Mouse (Mus musculus): ENCODE measurements at regions not wholly inside any gene's neighbourhood (a gene's known extent, or its start where the extent isn't known, plus 50 kb on each side); places are given as distances from the start of the nearest gene placed in this dataset.
A peak's percentile ranks its signal among the peaks of the same experiment; 100 is the strongest.

DNA sequence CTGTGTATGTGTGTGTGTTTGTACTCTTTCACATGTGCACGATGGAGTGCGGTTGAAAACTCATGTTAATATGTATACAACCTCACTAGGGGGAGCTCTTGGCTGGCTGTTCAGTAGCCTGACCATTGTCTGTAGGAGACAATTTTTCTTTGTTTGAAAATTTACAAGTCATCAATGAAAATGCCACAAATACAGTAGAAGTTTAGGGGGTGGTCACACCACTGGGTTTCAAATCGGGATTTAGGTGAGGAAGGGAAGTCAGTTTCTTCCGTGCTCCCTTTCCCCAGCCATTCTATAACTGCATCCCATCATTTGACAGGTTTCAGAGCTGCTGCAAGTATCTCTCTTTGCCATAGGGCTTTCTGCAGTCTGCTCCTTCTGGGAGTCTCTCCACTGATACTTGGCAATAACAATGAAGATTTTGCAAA lies 366.9 kb upstream of the Fam92a start:
- DNase-seq (ENCODE audit: low spot score) = peak; percentile 84

DNA sequence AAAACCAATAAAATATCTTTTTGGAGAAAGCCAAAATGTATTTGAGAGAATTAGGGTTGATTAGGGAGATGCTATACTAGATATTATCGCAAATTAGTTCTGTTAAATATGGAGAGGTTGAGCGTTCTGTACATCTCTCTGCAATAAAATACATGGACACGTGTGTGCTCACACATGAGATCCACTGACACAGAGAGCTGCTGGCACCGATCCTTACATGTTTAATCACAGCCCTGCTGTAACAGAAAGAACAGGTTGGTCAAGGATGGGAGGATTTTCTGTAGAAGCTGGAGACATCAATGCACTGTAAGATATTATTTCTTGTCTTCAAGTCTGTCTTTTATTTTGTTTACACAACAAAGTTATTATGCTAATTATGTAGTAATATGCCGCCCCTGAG lies 366.2 kb upstream of the Fam92a start:
- no peak for DNase-seq (ENCODE audit: low spot score)

DNA sequence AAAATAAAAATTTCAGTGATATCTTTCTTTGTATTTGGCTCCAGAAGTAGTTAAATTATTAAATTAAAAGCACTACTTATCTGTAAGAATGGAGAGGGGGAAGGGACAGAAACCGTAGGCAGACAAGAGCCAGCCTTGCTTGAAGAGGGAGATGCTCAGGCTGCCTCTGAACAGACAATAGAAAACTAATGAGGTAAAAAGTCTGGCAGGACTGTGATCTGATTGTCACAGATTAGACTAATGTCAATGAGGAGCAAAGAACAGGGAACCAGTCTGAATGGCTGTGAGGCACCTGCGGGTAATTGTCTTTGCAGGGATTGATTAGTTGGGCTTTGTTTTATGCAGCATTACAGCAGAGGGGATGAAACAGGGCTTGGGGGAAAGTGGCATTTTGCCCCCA lies 362.3 kb upstream of the Fam92a start:
- DNase-seq (ENCODE audit: low spot score) = no peak

DNA sequence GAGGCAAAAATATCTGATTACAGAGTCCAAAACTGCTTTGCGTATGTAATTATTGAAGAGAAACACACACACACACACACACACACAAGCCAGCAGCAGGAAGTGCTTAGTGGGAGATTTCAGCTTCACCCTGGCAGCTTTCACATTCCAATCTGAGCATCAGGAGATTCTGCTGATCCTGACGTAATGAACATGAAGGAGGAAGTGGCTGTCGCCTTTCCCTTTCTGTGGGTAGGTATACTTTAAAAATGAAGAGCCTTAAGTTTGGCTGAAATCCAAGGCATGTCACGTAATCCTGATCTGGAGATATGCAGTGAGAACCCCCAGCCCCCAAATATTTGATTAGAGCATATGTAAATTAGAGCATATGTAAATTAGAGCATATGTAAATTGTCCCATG lies 361.1 kb upstream of the Fam92a start:
- no peak for DNase-seq (ENCODE audit: low spot score)

DNA sequence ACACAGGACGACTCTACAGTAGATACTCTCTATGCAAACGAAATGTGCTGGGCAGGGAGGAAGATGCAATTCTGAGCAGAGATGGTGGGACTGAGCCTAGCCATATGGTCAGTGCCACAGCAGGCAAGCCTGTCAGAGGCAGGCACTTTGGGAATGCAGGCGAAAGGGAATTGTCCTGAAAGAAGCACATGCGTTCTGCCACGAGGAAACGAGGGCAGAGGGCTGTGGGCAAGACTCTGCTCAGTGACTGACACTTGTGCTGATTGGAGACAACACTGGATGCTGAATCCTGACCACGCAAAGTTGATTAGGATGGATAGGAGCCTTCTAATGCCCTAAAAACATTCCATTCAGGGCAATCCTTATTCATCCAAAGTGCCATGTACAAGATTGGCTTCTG lies 350.5 kb upstream of the Fam92a start:
- no peak for DNase-seq (ENCODE audit: low spot score)

DNA sequence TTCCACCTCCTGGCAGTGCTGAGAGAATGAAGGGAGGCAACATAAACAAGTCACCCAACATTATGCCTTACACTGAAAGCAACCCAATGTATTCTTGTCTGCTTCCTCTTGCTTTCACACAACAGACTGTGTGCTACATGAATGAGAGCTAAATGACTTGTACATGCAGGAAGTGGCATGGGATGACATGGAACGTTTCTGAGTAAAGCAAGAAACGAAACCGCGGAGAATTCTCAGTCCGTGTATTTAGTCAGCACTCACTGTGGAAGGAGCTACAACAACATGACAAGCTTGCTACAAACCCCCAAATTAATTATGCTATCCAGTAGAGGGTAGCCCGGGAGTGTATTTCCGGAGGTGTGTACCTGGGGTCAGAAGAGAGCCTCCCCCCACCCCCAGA lies 349.4 kb upstream of the Fam92a start:
- DNase-seq (ENCODE audit: low spot score) = no peak

DNA sequence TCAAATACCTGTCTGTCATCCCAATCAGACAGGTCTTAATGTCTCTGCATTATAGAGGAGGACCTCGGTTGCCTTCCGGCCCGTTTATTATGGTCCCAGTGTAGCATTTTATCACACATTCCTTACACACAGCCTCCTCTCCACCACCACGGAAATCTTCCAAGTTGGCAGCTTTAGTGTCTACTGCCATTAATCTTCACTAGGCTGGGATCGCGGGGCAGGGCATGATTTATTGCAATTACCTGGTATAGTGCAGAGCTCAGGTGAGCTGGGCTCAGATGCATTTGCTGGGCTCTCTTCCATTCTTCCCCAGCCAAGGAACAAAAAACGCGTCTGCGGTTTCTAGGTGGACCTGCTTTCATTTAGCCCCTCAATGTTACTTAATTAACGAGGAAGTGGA lies 344.7 kb upstream of the Fam92a start:
- no peak for DNase-seq (ENCODE audit: low spot score)

DNA sequence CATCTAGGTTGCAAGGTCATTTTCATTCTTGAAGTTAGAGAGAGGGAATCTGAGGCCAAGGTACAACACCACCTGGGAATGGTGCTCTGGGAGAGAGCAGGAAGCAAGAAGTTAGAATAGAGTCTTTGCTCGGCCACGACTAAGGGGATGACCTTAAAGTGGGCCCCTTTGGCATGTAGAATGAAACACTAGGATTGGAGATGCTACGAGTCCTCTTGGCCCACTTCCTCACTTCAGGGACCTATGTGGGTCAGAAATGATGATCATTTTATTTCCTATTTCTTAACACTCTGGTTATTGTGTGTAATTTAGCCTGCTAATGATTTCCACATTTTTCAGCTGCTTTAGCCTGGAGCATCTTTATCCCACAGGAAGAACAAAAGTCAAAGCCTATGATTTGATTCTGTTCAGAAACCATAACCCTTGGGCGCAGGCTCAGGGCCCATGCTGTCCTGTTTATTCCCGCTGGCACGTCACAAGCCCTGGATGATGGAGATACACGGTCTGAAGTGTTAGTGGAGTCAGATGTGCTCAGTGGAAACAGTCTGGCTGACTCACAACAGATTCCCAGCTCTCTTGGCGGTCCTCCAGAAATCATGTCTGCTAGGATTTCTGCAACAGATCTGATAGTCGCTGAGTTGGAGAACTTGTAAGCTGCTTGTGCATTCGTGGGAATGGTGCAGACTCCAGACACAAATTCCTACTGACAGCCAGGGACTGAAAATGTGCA lies 340.0 kb upstream of the Fam92a start:
- no peak for DNase-seq (ENCODE audit: low spot score)

DNA sequence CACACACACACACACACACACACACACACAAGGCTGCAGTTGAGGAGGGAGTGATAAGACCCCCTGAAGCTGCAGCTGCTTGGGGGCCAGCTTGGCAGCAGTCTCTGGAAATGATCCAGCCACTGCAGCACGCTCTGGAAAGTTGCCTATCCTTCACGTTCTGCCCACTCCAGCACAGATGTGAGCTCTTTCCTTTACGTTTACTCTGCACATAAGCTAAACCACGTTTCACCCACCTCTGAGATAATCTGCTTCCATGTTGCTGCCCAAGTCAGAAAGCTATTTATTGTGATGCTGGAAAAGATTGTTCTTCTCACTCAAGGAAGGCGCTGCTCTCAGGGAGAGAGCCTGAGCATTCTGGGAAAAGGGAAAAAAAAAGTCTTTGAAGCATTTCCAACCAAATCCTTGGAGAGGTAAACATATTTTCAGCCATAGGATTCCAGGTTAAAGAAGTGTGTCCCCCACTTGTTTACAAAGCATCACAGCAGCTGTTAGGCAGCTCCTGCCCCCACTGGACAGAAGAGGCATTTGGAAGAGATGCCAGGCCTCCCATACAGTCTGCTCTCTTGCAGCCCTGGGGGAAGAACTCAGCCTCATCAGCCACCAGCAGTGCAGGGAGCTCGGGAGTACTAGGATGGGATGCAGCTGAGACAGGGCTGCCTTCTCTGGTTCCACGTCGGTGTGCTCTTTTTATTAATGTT lies 335.2 kb upstream of the Fam92a start:
- DNase-seq (ENCODE audit: low spot score) = no peak

DNA sequence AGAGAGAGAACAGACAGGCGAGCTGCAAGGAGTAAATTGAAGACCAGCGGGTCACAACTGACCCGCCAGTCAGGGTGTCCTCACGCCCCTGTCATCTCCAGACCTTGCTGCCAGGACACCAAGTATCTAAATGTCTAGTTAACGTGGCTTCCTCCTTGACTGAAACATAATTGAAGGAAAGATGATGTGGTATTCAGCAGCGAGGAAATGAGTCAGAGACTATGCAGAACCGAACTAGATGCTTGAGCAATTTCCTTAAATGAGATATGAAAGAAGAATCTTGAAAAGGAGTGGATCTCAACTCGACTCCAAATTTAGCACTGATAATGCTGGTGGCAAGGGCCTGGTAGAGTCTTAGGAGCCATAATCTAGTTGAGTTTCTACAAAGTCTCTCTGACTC lies 329.3 kb upstream of the Fam92a start:
- no peak for DNase-seq (ENCODE audit: low spot score)

DNA sequence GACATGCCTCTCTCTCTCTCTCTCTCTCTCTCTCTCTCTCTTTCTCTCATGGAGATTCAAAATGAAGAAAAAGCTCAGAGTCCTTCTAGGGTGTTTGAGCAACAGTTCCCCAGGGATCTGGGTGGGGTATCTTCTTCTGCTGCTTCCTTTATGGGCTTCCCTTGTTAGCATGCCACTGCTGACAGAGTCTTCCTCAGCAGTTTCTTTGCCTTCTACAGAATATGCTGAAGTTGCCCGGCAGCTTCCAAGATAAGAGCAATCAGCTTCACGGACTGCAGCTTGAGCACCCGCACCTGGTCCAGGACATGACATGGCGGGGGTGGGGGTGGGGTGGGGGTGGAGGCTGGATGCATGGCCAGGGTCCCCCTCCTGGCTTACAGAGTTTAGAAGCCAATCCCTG lies 326.6 kb upstream of the Fam92a start:
- no peak for DNase-seq (ENCODE audit: low spot score)

DNA sequence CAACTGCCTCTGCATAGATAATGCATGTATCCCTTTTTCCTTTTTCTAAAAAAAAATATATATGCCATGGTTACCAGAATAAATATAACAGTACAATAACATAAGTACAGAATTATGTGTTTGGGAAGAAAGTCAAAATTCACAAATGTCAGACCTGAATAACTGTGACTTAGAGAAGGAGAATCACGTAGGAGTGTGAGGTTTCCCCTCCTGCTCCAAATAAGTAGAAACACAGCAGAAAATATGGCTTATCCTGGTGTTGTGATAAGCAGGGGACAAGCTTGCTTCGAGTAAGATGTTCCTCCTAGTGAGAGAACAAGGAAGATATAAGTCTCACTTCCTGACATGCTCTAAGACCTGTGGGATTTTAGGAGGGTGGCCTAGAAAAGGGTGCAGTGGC lies 320.7 kb upstream of the Fam92a start:
- DNase-seq (ENCODE audit: low spot score) = no peak

DNA sequence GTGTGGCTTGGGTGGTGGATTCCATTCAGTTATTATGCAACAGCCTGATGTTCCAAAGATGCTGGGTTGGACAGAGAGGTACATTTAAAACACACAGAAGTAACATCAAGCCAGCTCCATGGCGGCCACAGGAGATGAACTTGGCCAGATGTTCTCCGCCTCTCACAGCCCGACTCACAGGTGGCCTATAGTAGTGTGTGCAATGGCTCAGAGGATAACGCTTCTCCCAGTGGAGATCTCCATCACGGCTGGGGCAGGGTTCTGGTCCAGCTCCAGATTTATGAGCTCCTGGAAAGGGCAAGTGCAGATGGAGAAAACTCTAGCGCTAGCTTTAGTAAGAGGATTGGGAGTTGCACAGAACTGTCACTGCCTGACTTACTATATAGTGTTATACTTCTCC lies 319.5 kb upstream of the Fam92a start:
- DNase-seq (ENCODE audit: low spot score) = no peak

DNA sequence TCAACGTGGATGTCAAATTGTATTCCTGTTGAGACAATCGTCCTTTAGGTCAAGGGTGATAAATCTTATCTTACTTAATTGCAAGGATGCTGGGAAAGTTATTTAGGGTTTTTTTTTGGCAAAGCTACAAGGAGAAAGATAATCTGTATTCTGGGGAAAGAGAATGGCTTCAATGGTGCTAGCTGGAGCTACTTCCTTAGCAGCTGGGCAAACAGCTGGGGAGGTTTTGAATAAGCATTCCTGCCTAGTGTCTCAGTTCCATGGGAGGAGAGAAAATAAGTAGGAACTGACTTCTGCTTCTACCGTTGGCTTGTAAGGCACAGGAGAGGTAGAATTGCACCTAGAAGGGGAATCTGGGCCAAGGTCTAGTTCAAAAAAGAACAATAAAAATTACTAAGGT lies 318.3 kb upstream of the Fam92a start:
- DNase-seq (ENCODE audit: low spot score) = no peak

DNA sequence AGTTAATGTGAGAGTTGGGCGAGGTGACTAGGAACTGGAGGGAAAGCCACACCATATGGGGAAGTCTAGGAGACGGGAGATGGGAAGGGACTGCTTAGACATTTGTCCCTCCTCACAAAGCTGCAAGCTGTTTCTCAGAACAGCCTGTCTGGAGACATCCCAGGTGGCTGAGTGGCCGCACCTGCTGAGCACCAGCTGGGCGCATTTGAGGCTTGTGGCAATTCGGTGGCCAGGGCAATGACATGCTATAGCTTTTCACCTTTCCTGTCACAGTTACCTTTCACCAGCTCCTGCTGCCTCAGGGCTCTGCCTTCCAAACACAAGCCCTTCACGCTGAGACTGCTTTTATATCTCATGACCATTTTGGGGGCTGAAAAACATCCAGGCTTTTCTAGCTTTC lies 317.5 kb upstream of the Fam92a start:
- no peak for DNase-seq (ENCODE audit: low spot score)

DNA sequence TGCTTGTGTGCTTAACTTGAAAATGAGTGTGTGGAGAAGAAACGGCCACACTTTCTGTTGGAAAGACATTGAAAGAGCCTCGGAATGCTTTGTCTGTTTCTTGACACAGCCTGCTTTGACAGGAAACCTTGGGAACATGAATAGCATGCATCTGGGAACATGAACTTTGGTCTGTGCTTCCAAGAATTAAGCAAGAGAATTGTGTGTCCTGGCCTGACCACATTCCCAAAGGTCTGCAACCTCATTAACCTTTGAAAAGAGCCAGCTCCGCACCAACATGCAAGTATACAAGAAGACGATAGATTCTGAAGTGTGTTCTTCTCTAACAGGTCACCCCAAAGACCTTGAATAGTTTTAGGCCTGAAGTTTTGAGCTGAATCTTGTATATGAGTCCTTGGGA lies 309.7 kb upstream of the Fam92a start:
- no peak for DNase-seq (ENCODE audit: low spot score)

DNA sequence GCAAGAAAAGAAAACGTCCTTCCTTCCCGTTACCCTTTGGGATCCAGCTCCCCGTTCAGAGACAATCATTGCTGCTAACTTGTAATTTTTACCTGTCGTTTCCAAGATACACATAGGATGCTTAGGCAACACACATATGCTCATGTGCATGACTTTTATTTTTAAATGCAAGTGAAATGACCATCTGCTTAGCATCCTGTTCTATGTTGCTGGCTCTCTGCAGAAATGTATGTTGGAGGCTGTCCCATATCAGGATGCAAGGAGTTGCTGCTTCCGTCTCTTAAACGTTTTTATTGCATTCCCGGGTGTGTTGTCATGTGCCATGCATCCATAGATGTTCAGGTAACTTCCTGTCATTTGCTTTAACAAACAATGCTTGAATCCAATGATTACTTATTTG lies 304.9 kb upstream of the Fam92a start:
- no peak for DNase-seq (ENCODE audit: low spot score)

DNA sequence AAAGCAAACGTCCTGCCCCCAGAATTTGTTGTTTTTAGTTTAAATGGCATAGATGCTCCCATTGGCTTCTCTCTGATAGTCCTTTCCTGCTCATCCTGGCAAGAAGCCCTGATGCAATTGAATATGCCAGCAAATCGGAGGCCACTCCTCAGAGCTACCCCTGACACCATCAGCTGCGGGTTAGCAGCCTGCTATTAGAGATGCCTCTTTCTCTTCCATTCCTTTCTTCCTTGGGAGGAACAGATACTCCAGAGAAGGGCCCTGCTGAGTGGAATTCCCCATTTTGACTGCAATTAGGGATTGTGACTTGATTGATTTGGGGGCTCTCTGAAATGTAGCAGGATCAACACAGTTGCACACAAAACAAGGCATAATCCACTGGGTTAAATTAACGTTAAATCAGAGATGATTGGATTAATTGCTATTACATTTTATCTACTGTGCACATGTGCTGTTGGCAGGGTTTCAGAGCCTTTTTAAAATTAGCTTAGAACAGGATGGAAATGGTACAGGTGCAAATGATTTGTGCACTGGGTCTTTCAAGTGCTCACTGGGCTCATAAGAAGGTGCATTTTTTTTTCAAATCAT lies 303.3 kb upstream of the Fam92a start:
- no peak for DNase-seq (ENCODE audit: low spot score)

DNA sequence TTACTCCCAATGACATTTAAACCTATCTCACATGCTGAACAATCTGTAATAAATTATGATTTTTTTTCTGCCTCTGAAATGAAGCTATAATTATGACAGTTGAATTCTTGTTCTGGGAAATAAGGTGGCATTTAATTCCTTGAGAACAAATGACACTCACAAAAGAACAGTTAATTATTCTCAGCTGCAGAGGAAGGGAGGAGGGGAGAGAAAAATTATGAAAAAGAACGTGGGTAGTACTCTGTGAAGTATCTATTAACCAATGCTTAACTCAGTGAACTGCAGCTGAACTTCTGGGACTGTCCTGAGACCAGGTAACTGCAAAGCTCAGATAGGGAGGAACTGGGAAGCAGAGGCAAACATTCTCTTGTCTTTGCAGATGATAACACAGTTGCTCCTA lies 302.6 kb upstream of the Fam92a start:
- DNase-seq (ENCODE audit: low spot score) = no peak

DNA sequence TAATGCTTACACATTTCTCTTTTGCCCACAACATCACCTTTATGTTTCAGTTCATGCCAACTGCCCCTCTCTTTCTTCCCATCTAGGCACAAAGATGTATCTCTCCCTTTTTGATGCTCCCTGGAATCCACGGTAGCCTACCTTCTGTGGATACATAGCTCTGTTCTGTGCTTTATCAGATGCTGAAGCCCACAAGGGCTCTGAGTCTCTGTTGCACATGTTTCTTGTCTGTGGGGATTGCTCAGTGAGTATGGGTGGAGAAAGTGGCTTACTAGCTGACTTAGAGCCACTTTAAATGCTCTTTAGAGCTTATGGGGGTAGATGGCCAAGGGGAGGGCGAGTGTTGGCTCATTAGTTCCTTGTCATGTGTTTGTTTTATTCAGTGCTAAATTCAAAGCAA lies 289.9 kb upstream of the Fam92a start:
- DNase-seq (ENCODE audit: low spot score) = no peak

DNA sequence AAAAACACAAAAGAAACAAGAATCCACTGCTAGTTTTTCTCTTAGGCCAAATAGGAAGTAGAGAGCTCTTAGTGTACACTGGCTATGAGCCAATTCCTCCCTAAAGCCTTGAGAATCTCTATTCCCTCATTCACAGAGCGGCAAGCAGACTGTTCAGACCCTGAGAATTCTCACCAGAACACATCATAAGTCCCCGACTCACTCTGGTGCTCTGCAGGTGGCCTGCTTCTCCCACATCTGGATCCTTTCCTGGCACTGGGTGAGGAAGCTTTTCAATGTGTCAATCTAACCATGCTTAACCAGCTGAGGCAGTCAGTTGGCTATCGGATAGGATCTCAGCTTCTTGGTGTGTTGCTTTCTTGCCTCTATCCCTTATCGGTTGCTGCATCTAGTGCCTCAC lies 289.4 kb upstream of the Fam92a start:
- DNase-seq (ENCODE audit: low spot score) = no peak

DNA sequence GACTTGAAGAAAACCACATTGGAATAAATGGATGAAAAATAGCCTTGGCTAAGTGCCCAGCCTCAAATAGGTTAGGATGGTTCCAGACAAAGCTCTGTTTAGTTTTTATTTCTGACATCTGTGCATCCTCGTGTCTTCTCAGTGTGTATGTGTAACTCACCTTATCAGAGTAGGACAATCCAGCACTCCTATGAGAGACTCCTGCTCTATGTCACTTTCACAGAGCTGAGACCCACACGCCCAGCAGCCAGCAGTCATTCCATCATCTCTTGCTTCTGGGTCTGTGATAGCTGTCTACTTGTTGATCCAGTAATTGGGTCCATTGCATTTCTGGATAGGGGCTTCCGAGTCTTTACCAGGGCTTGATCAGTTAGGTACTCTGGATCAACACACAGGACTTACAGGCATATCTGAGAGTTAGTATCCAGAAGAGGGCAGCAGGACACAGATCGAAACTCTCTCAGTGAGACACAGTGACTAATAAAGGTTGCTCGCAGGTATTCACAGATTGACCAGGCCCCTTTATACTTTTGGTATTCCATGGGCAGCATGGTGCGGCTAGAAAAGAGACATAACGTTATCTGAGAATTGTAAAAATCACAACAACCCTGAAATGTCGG lies 286.3 kb upstream of the Fam92a start:
- peak; percentile 13 for DNase-seq (ENCODE audit: low spot score)

DNA sequence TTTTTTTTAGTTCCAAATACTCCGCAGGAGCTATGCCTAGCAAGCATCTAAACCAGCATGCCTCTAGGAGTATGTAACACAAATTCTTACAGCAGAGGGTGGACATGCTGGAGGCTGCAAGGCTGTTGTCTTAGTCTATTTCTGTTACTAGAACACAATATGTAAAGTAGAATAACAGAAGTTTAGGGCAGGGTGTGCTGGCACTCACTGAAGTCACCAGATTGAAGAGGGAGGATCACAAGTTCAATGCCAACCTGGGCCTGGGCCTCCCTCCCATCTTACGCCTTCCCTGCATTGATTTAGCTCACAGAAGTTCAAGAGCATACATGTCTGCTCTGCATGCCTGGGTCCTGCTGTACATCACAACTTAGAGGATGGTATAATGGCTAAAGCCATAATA lies 280.3 kb upstream of the Fam92a start:
- DNase-seq (ENCODE audit: low spot score) = no peak
